Mouse (Mus musculus): ENCODE measurements around the gene Spint3. TPM values are rescaled to one million over a fixed set of nuclear protein-coding genes. Genes with fewer than 3 reads are reported as not detected.

The Spint3 gene
- polyA plus RNA-seq, 2 experiments, result not detected

DNA sequence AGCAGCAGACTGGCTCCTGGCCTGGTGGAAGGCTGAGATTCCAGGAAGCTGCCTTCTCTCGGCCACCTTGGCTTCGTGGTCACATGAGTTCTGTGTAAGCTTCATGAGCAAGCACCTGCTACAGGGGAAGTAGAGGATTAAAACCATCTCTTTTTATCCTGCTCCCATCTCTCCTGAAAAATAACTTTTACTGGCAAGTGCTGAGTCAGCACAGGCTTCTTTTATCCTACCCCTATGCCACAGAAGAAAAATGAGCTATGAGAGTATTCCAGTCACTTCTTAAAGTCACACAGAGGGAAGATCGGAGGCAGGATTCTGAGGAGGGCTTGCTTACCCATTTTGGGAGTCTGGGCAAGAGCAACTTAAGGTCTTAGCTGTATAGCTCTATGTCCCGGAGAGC lies 36.3 kb downstream of the Spint3 start:
- H3K36me3 ChIP-seq (replicated peaks; ENCODE audit: control insufficient read depth, insufficient read depth, low read depth), result no peaks in the 10 kb centered on the region
- ATAC-seq (ENCODE audit: insufficient read depth) (no peak), DNase-seq (ENCODE audit: low read depth in 3 of 3, low spot score in 3 of 3) (no peak)
- no peaks in the 10 kb centered on the region; a peak in 1 of 4 replicates for H3K4me1 ChIP-seq (replicated peaks; ENCODE audit: control insufficient read depth in 2 of 2, insufficient read depth in 2 of 2, low read length in 1 of 2)
- no peak overlapping the region for H3K4me3 ChIP-seq (ENCODE audit: insufficient read depth in 1 of 2, low read depth in 2 of 2, low read length in 2 of 2)
- H3K27me3 ChIP-seq (ENCODE audit: control insufficient read depth, insufficient read depth, low read length), result no peaks in the 10 kb centered on the region
- H3K4me2 ChIP-seq (ENCODE audit: low read depth), result no peak overlapping the region
- 51% methylated on average over 4 of the region's 4 CpGs for WGBS (ENCODE audit: insufficient replicate concordance)
- H3K9me3 ChIP-seq (ENCODE audit: control insufficient read depth, low read length), result no peaks in the 10 kb centered on the region
- no peak overlapping the region for H3K9ac ChIP-seq (replicated peaks)
- no peak overlapping the region for H3K27ac ChIP-seq
- no peak for TF ChIP-seq EP300 (IDR thresholded peaks at IDR 0.05; ENCODE audit: low read depth)
- no peak for TF ChIP-seq CTCF (IDR thresholded peaks at IDR 0.05; ENCODE audit: low read depth)

DNA sequence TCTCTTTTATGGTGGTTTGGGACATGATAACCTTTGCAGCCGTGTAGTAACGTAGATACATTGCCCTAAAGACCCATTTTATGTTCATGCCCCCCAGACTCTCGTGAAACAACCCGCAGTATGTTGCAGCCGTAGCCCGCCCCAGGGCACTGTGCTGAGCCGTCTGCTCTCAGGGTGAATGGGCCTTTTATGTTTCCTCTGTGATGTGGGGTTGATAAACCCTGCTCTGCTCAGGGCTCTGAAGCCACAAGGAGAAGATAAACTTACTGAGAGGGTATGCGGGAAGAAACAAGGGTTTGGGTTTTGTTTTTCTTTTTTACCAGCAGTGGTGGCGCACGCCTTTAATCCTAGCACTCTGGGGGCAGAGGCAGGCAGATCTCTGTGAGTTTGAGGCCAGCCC lies 38.9 kb downstream of the Spint3 start:
- ATAC-seq (ENCODE audit: insufficient read depth) (no peak), DNase-seq (ENCODE audit: low read depth in 3 of 3, low spot score in 3 of 3) (no peak)
- H3K9ac ChIP-seq (replicated peaks), result no peak overlapping the region
- H3K27ac ChIP-seq, result no peak overlapping the region
- no peaks in the 10 kb centered on the region for H3K36me3 ChIP-seq (replicated peaks; ENCODE audit: control insufficient read depth, insufficient read depth, low read depth)
- H3K4me2 ChIP-seq (ENCODE audit: low read depth), result no peak overlapping the region
- H3K27me3 ChIP-seq (ENCODE audit: control insufficient read depth, insufficient read depth, low read length), result no peaks in the 10 kb centered on the region
- H3K9me3 ChIP-seq (ENCODE audit: control insufficient read depth, low read length), result no peaks in the 10 kb centered on the region
- H3K4me1 ChIP-seq (replicated peaks; ENCODE audit: control insufficient read depth in 2 of 2, insufficient read depth in 2 of 2, low read length in 1 of 2), result 0 out of 4 replicates have a peak, but pooled peaks cover 0 to 1% of the 10 kb centered on the region in 2 experiments
- H3K4me3 ChIP-seq (ENCODE audit: insufficient read depth in 1 of 2, low read depth in 2 of 2, low read length in 2 of 2), result no peak overlapping the region
- 41% methylated on average over 10 of the region's 10 CpGs for WGBS (ENCODE audit: insufficient replicate concordance)
- TF ChIP-seq CTCF (IDR thresholded peaks at IDR 0.05; ENCODE audit: low read depth) (no peak), EP300 (IDR thresholded peaks at IDR 0.05; ENCODE audit: low read depth) (no peak)

DNA sequence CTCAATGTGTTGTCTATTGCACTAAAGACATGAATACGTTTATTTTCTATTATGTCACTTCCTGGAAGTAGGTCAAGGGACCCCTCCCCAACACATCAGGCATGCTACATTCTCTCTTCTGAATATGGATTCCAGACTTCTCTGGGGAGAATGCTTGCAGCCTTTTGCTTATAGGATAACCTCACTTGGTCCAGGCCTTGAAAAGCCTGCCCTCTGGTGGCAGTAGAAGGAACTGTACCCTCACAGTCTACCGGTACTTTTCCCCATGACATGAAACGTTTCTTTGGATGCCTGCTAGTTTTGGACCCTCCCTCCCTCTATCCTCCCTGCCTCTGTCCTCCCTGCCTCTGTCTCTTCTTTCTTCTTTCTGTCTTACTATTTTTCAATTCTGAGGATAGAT lies 42.1 kb downstream of the Spint3 start:
- no peak overlapping the region for H3K27ac ChIP-seq
- TF ChIP-seq EP300 (IDR thresholded peaks at IDR 0.05; ENCODE audit: low read depth) (no peak), CTCF (IDR thresholded peaks at IDR 0.05; ENCODE audit: low read depth) (peak; percentile 91)
- DNase-seq (ENCODE audit: low read depth in 3 of 3, low spot score in 3 of 3), result peak in 1 of 3 experiments; percentile 17
- no peak overlapping the region for H3K4me2 ChIP-seq (ENCODE audit: low read depth)
- no peak overlapping the region for H3K9ac ChIP-seq (replicated peaks)
- no peaks in the 10 kb centered on the region for H3K9me3 ChIP-seq (ENCODE audit: control insufficient read depth, low read length)
- H3K4me3 ChIP-seq (ENCODE audit: insufficient read depth in 1 of 2, low read depth in 2 of 2, low read length in 2 of 2), result no peak overlapping the region
- no peak for ATAC-seq (ENCODE audit: insufficient read depth)
- H3K36me3 ChIP-seq (replicated peaks; ENCODE audit: control insufficient read depth, insufficient read depth, low read depth), result no peaks in the 10 kb centered on the region
- H3K4me1 ChIP-seq (replicated peaks; ENCODE audit: control insufficient read depth in 2 of 2, insufficient read depth in 2 of 2, low read length in 1 of 2), result 0 out of 4 replicates have a peak, but pooled peaks cover 0 to 1% of the 10 kb centered on the region in 2 experiments
- WGBS (ENCODE audit: insufficient replicate concordance), result 7% methylated on average over 3 of the region's 3 CpGs
- no peaks in the 10 kb centered on the region for H3K27me3 ChIP-seq (ENCODE audit: control insufficient read depth, insufficient read depth, low read length)

DNA sequence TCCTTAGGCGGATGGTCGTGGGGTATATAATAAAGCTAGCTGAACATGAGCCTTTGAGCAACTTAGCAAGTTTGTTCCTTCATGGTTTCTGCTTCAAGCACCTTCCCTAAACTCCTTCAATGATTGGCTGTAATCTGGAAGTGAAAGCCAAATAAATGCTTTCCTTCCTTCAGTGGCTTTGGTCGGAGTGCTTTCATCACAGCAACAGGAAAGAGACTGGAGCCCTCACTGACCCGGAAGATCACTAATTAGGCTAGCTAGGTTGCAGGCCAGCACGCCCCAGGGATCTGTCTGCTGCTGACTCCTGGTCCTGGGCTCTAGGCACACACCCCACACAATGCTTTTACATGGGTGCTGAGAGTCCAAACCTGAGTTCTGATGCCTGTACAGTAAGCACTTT lies 44.7 kb downstream of the Spint3 start:
- no peak for ATAC-seq (ENCODE audit: insufficient read depth)
- TF ChIP-seq CTCF (IDR thresholded peaks at IDR 0.05; ENCODE audit: low read depth), result no peak
- no peak for TF ChIP-seq EP300 (IDR thresholded peaks at IDR 0.05; ENCODE audit: low read depth)
- no peaks in the 10 kb centered on the region for H3K36me3 ChIP-seq (replicated peaks; ENCODE audit: control insufficient read depth, insufficient read depth, low read depth)
- H3K4me3 ChIP-seq (ENCODE audit: insufficient read depth in 1 of 2, low read depth in 2 of 2, low read length in 2 of 2), result no peak overlapping the region
- H3K9me3 ChIP-seq (ENCODE audit: control insufficient read depth, low read length), result no peaks in the 10 kb centered on the region
- no peak overlapping the region for H3K4me2 ChIP-seq (ENCODE audit: low read depth)
- no peak overlapping the region for H3K27ac ChIP-seq
- H3K27me3 ChIP-seq (ENCODE audit: control insufficient read depth, insufficient read depth, low read length), result no peaks in the 10 kb centered on the region
- no peak overlapping the region for H3K9ac ChIP-seq (replicated peaks)
- DNase-seq (ENCODE audit: low read depth in 3 of 3, low spot score in 3 of 3), result no peak
- 0 out of 4 replicates have a peak, but pooled peaks cover 0 to 1% of the 10 kb centered on the region in 2 experiments for H3K4me1 ChIP-seq (replicated peaks; ENCODE audit: control insufficient read depth in 2 of 2, insufficient read depth in 2 of 2, low read length in 1 of 2)
- 36% methylated on average over 5 of the region's 5 CpGs for WGBS (ENCODE audit: insufficient replicate concordance)

- Histone ChIP-seq H3K4me2 (ENCODE audit: low read depth) (no peak overlapping the region), H3K4me1 (replicated peaks; ENCODE audit: control insufficient read depth in 2 of 2, insufficient read depth in 2 of 2, low read length in 1 of 2) (no peaks in the 10 kb centered on the region; a peak in 1 of 4 replicates), H3K9ac (replicated peaks) (no peak overlapping the region), H3K27ac (no peak overlapping the region), H3K9me3 (ENCODE audit: control insufficient read depth, low read length) (no peaks in the 10 kb centered on the region), H3K27me3 (ENCODE audit: control insufficient read depth, insufficient read depth, low read length) (no peaks in the 10 kb centered on the region), H3K4me3 (ENCODE audit: insufficient read depth in 1 of 2, low read depth in 2 of 2, low read length in 2 of 2) (no peak overlapping the region), H3K36me3 (replicated peaks; ENCODE audit: control insufficient read depth, insufficient read depth, low read depth) (no peaks in the 10 kb centered on the region)
- 52% methylated on average over 10 of the region's 10 CpGs for WGBS (ENCODE audit: insufficient replicate concordance)
- DNase-seq (ENCODE audit: low read depth in 3 of 3, low spot score in 3 of 3), result no peak
- ATAC-seq (ENCODE audit: insufficient read depth), result no peak
- TF ChIP-seq CTCF (IDR thresholded peaks at IDR 0.05; ENCODE audit: low read depth), result no peak
- no peak for TF ChIP-seq EP300 (IDR thresholded peaks at IDR 0.05; ENCODE audit: low read depth)
Observed at GRCm38 (mm10) chr2:164523301-164523773, 49.9 kb downstream of the Spint3 start.
